Mouse (Mus musculus) cerebellum, adult 2 months (tissue): ENCODE measurements around the gene Kalrn.

Experiments
- CTCF ChIP-seq: fragments of 200-500 bp; IDR thresholded peaks from 2 replicates; pipeline ENCODE4 v1.5.1; 2011; ENCODE audit warnings: low read depth, mild to moderate bottlenecking, control low read depth, low read length, moderate library complexity, borderline replicate concordance; ENCODE audit not compliant: insufficient read depth
- POLR2A ChIP-seq: fragments of 200-500 bp; IDR thresholded peaks from 2 replicates; pipeline ENCODE4 v1.6.1; 2011; ENCODE audit warnings: low read length, control low read depth, borderline replicate concordance; ENCODE audit not compliant: insufficient read depth

GRCm38 (mm10) chr16:34310363-34310762, 263.0 kb downstream of the Kalrn start:
- TF ChIP-seq POLR2A (no peak), CTCF (no peak)
